Mouse (Mus musculus): ENCODE measurements around the gene Crebbp. TPM values are rescaled to one million over a fixed set of nuclear protein-coding genes. Genes with fewer than 3 reads are reported as not detected.

Gene Crebbp
- polyA plus RNA-seq, 1 experiment from 2014 or later: 19.6 TPM

- no peak overlapping the region for H3K9ac ChIP-seq
- no peak for ATAC-seq (replicated peaks; ENCODE audit: insufficient number of reproducible peaks, insufficient read depth, low FRiP score, low read depth)
- peaks cover 75% of the 10 kb centered on the region for H3K36me3 ChIP-seq
These were observed 168.3 kb downstream of the Crebbp start for GRCm38 (mm10) chr16:4045524-4045923.

GRCm38 (mm10) chr16:4044093-4044492, 169.7 kb downstream of the Crebbp start:
- ATAC-seq (replicated peaks; ENCODE audit: insufficient number of reproducible peaks, insufficient read depth, low FRiP score, low read depth): no peak
- H3K27me3 ChIP-seq: no peaks in the 10 kb centered on the region
- 95% methylated on average over 2 of the region's 2 CpGs for WGBS

More at GRCm38 (mm10) chr16:4045524-4045923, 168.3 kb downstream of the Crebbp start:
- 73% methylated on average over 4 of the region's 4 CpGs for WGBS
- no peaks in the 10 kb centered on the region for H3K4me1 ChIP-seq (replicated peaks)
- no peak overlapping the region for H3K4me3 ChIP-seq
- H3K4me2 ChIP-seq: no peak overlapping the region
- H3K9me3 ChIP-seq (replicated peaks): no peaks in the 10 kb centered on the region
- H3K27me3 ChIP-seq: no peaks in the 10 kb centered on the region
- no peak overlapping the region for H3K27ac ChIP-seq

GRCm38 (mm10) chr16:4041646-4042045, 172.2 kb downstream of the Crebbp start:
- H3K36me3 ChIP-seq: peaks cover 72% of the 10 kb centered on the region
- 96% methylated on average over 4 of the region's 4 CpGs for WGBS

More at GRCm38 (mm10) chr16:4044093-4044492, 169.7 kb downstream of the Crebbp start:
- no peak overlapping the region for H3K27ac ChIP-seq
- no peaks in the 10 kb centered on the region for H3K9me3 ChIP-seq (replicated peaks)
- H3K4me3 ChIP-seq: no peak overlapping the region
- peaks cover 74% of the 10 kb centered on the region for H3K36me3 ChIP-seq
- H3K4me2 ChIP-seq: no peak overlapping the region
- no peaks in the 10 kb centered on the region for H3K4me1 ChIP-seq (replicated peaks)
- no peak overlapping the region for H3K9ac ChIP-seq

GRCm38 (mm10) chr16:4040206-4040605, 173.6 kb downstream of the Crebbp start:
- no peak for ATAC-seq (replicated peaks; ENCODE audit: insufficient number of reproducible peaks, insufficient read depth, low FRiP score, low read depth)
- Histone ChIP-seq H3K36me3 (peaks cover 68% of the 10 kb centered on the region), H3K4me2 (no peak overlapping the region), H3K4me1 (replicated peaks) (no peaks in the 10 kb centered on the region), H3K27ac (no peak overlapping the region), H3K4me3 (no peak overlapping the region), H3K9me3 (replicated peaks) (no peaks in the 10 kb centered on the region), H3K27me3 (no peaks in the 10 kb centered on the region), H3K9ac (no peak overlapping the region)
- WGBS: 83% methylated on average over 5 of the region's 5 CpGs

More at GRCm38 (mm10) chr16:4041646-4042045, 172.2 kb downstream of the Crebbp start:
- no peak overlapping the region for H3K27ac ChIP-seq
- no peaks in the 10 kb centered on the region for H3K9me3 ChIP-seq (replicated peaks)
- no peaks in the 10 kb centered on the region for H3K27me3 ChIP-seq
- no peak for ATAC-seq (replicated peaks; ENCODE audit: insufficient number of reproducible peaks, insufficient read depth, low FRiP score, low read depth)
- H3K4me3 ChIP-seq: no peak overlapping the region
- H3K4me2 ChIP-seq: no peak overlapping the region
- H3K9ac ChIP-seq: no peak overlapping the region
- H3K4me1 ChIP-seq (replicated peaks): no peaks in the 10 kb centered on the region

- H3K9ac ChIP-seq: no peak overlapping the region
- H3K27me3 ChIP-seq: no peaks in the 10 kb centered on the region
- H3K27ac ChIP-seq: no peak overlapping the region
- no peaks in the 10 kb centered on the region for H3K4me1 ChIP-seq (replicated peaks)
- no peak for ATAC-seq (replicated peaks; ENCODE audit: insufficient number of reproducible peaks, insufficient read depth, low FRiP score, low read depth)
- no peaks in the 10 kb centered on the region for H3K9me3 ChIP-seq (replicated peaks)
- no peak overlapping the region for H3K4me2 ChIP-seq
- no peak overlapping the region for H3K4me3 ChIP-seq
- peaks cover 52% of the 10 kb centered on the region for H3K36me3 ChIP-seq
- 93% methylated on average over 7 of the region's 7 CpGs for WGBS
These were observed 176.1 kb downstream of the Crebbp start for GRCm38 (mm10) chr16:4037690-4038089.

GRCm38 (mm10) chr16:4036807-4037206, 177.0 kb downstream of the Crebbp start, which contains the start of gene Dnase1:
Dnase1 (plus strand) TSS chr16:4036942.
- no peak within 1 kb of the TSS for H3K27ac ChIP-seq
- H3K36me3 ChIP-seq: peaks cover 49% of the 10 kb centered on the region
- H3K4me2 ChIP-seq: no peak within 1 kb of the TSS
- no peak within 1 kb of the TSS for H3K9ac ChIP-seq
- no peaks in the 10 kb centered on the region for H3K27me3 ChIP-seq
- ATAC-seq (replicated peaks; ENCODE audit: insufficient number of reproducible peaks, insufficient read depth, low FRiP score, low read depth): no peak
- no peak within 1 kb of the TSS for H3K4me3 ChIP-seq
- no peaks in the 10 kb centered on the region for H3K9me3 ChIP-seq (replicated peaks)
- no peaks in the 10 kb centered on the region for H3K4me1 ChIP-seq (replicated peaks)
- WGBS: 84% methylated on average over 5 of the region's 5 CpGs

- Histone ChIP-seq H3K27me3 (no peaks in the 10 kb centered on the region), H3K4me2 (no peak overlapping the region), H3K9ac (no peak overlapping the region), H3K9me3 (replicated peaks) (no peaks in the 10 kb centered on the region), H3K27ac (no peak overlapping the region), H3K4me1 (replicated peaks) (no peaks in the 10 kb centered on the region), H3K4me3 (no peak overlapping the region), H3K36me3 (peaks cover 38% of the 10 kb centered on the region)
- 89% methylated on average over 2 of the region's 2 CpGs for WGBS
- ATAC-seq (replicated peaks; ENCODE audit: insufficient number of reproducible peaks, insufficient read depth, low FRiP score, low read depth): no peak
These were observed 178.2 kb downstream of the Crebbp start for GRCm38 (mm10) chr16:4035575-4035974.

- no peaks in the 10 kb centered on the region for H3K27me3 ChIP-seq
- no peak overlapping the region for H3K4me3 ChIP-seq
- H3K9me3 ChIP-seq (replicated peaks): no peaks in the 10 kb centered on the region
- H3K4me1 ChIP-seq (replicated peaks): no peaks in the 10 kb centered on the region
- H3K36me3 ChIP-seq: peaks cover 28% of the 10 kb centered on the region
- no peak overlapping the region for H3K27ac ChIP-seq
- H3K9ac ChIP-seq: no peak overlapping the region
- no peak overlapping the region for H3K4me2 ChIP-seq
- WGBS: 83% methylated on average over 3 of the region's 3 CpGs
- ATAC-seq (replicated peaks; ENCODE audit: insufficient number of reproducible peaks, insufficient read depth, low FRiP score, low read depth): no peak
These were observed 179.3 kb downstream of the Crebbp start for GRCm38 (mm10) chr16:4034476-4034875.

GRCm38 (mm10) chr16:4033971-4034370, 179.8 kb downstream of the Crebbp start:
- no peaks in the 10 kb centered on the region for H3K9me3 ChIP-seq (replicated peaks)
- H3K4me3 ChIP-seq: no peak overlapping the region
- H3K9ac ChIP-seq: no peak overlapping the region
- ATAC-seq (replicated peaks; ENCODE audit: insufficient number of reproducible peaks, insufficient read depth, low FRiP score, low read depth): no peak
- H3K36me3 ChIP-seq: peaks cover 23% of the 10 kb centered on the region
- 30% methylated on average over 5 of the region's 5 CpGs for WGBS
- no peak overlapping the region for H3K27ac ChIP-seq
- H3K4me1 ChIP-seq (replicated peaks): no peaks in the 10 kb centered on the region
- no peaks in the 10 kb centered on the region for H3K27me3 ChIP-seq
- no peak overlapping the region for H3K4me2 ChIP-seq

GRCm38 (mm10) chr16:4032341-4032748, 181.5 kb downstream of the Crebbp start:
- WGBS: 63% methylated on average over 6 of the region's 6 CpGs
- H3K36me3 ChIP-seq: peaks cover 8% of the 10 kb centered on the region
- no peaks in the 10 kb centered on the region for H3K4me1 ChIP-seq (replicated peaks)
- H3K4me2 ChIP-seq: no peak overlapping the region
- H3K4me3 ChIP-seq: no peak overlapping the region
- ATAC-seq (replicated peaks; ENCODE audit: insufficient number of reproducible peaks, insufficient read depth, low FRiP score, low read depth): no peak
- H3K9me3 ChIP-seq (replicated peaks): no peaks in the 10 kb centered on the region
- H3K27ac ChIP-seq: no peak overlapping the region
- H3K27me3 ChIP-seq: no peaks in the 10 kb centered on the region
- no peak overlapping the region for H3K9ac ChIP-seq

GRCm38 (mm10) chr16:4031441-4032274, 182.1 kb downstream of the Crebbp start:
- 57% methylated on average over 4 of the region's 6 CpGs for WGBS
- Histone ChIP-seq H3K9ac (no peak overlapping the region), H3K4me3 (no peak overlapping the region), H3K36me3 (peaks cover 6% of the 10 kb centered on the region; the same call in 1 of the 2 replicates), H3K9me3 (replicated peaks) (no peaks in the 10 kb centered on the region), H3K27ac (no peak overlapping the region), H3K27me3 (no peaks in the 10 kb centered on the region), H3K4me2 (no peak overlapping the region), H3K4me1 (replicated peaks) (no peaks in the 10 kb centered on the region)
- ATAC-seq (replicated peaks; ENCODE audit: insufficient number of reproducible peaks, insufficient read depth, low FRiP score, low read depth): no peak

Data from heart, embryonic 15.5 days (tissue).